Mouse (Mus musculus) small intestine, adult 10 weeks (tissue): Measurements from ENCODE around the gene Tbx21. TPM values are rescaled to one million over a fixed set of nuclear protein-coding genes. Genes with fewer than 3 reads are reported as not detected.

Experiments used
- polyA plus RNA-seq: library from polyadenylated mRNA; stranded (reverse); fragments of 350-450 nt; fragmentation: Illumina TruSeq; extraction: RNeasy Lipid Tissue Mini Kit (QIAGEN cat#74804); gene quantifications from one replicate; pipeline ENCODE4 v1.2.3, GENCODE M21; 2014; ENCODE audit warnings: low replicate concordance

Tbx21 gene
- polyA plus RNA-seq: not detected

DNA sequence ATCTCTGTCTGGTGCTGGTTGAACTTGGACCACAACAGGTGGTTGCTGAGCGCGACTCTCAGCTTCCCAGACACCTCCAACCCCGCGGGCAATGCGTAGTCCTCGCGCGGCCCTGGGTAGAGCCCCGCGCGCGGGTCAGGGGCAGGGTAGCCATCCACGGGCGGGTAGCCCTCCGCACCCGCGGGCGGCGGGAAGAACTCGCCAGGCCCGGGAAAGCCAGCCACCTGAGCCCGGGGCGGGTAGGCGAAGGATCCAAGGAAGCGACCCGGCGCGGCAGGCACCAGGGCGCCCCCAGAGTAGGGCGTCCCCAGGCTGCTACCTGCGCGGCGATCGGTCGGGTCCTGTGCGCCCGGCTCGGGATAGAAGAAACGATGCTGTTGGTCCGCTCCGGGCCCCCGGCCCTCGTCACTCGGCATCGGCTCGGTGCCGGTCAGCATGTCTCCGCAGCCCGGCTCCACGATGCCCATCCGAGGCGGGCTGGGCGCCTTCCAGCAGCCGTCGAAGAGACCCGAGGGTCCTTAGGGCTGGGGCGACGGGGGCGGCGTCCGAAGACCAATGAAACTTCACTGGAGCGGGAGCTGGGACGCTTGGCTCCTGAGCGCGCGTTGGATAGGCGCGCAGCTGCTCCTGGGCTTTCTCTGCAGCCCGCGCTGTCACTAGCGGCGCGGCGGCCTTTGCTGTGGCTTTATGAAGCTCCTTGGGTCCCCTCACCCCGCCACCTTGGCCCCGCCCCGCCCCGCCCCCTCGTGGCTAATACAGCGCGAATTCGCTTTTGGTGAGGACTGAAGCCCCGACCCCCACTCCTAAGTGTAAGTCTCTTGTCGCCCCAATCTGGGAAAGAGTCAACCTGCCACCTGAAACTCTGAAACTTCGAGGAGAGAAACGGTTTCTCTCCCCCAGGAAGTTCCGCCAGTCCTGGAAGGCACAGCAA is at the start of gene Tbx21:
Gene Tbx21, minus strand, starts transcription at position 661 of the 931 bp plus-strand sequence.

GRCm38 (mm10) chr11:97151343-97151801 is 36.2 kb upstream of the Tbx21 start, which contains the start of gene Tbkbp1:
Tbkbp1 (minus strand) TSS chr11:97151495.

DNA sequence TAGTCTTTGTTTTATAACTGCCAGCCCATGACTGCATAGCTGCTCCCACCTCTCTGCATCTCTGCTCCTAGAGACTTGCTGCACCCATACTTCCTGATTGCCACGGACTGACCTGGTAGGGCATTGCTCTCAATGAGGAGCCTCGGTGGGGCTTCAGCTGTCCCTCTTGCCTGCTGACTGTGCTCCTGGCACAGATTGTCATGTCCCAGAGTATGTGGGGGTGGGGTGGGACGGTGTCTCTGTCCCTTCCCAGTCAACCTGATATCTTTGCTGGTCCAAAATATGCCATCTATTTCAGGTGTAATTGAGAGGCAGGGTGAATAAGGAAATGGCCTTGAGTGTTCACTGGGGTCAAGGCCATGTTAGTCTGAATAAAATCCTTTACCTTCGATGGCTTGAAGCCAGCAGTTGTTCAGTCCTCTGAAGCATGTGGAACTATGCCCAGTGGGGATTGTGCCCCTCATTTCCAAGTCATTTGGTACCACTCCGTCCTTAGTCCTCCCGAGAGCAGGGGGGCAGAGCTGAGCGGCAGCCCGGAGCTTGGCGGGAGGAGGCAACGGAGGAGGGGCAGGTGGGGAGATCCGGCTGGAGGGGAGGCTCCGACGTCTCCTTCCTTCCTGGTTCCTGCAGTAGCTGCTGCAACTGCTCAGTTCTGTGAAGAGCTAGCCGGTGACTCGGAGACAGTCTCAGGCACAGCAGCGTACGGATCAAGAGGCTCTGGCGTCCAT is 64.8 kb downstream of the Tbx21 start, which contains the start of gene Osbpl7:
Gene Osbpl7, plus strand, starts transcription at position 413 of the 728 bp plus-strand sequence.

Other genes starting within 250 kb of the Tbx21 start
- gene Cdk5rap3, start 198.8 kb downstream of the Tbx21 start, polyA plus RNA-seq: 13.2 TPM
- gene Prr15l, start 187.2 kb downstream of the Tbx21 start, polyA plus RNA-seq: 20.3 TPM
- gene Pnpo, start 171.3 kb downstream of the Tbx21 start, polyA plus RNA-seq: 9.4 TPM
- 3.3 TPM for gene Sp2, start 132.4 kb downstream of the Tbx21 start, polyA plus RNA-seq
- gene Sp6, start 101.9 kb downstream of the Tbx21 start, polyA plus RNA-seq: 0.19 TPM
- gene Scrn2, start 85.4 kb downstream of the Tbx21 start, polyA plus RNA-seq: not detected
- not detected for gene Lrrc46, start 73.9 kb downstream of the Tbx21 start, polyA plus RNA-seq
- gene Mrpl10, start 73.8 kb downstream of the Tbx21 start, polyA plus RNA-seq: 5.5 TPM
- 0.33 TPM for gene Osbpl7, start 64.7 kb downstream of the Tbx21 start, polyA plus RNA-seq
- gene Tbkbp1, start 36.2 kb upstream of the Tbx21 start, polyA plus RNA-seq: not detected
- 82.0 TPM for gene Kpnb1, start 72.5 kb upstream of the Tbx21 start, polyA plus RNA-seq
- gene Npepps, start 165.3 kb upstream of the Tbx21 start, polyA plus RNA-seq: 143 TPM
- gene Mrpl45, start 200.4 kb upstream of the Tbx21 start, polyA plus RNA-seq: 22.3 TPM
- gene Gpr179, start 236.7 kb upstream of the Tbx21 start, polyA plus RNA-seq: not detected
- gene Socs7, start 247.2 kb upstream of the Tbx21 start, polyA plus RNA-seq: 4.2 TPM